Mouse (Mus musculus): ENCODE data around the gene Kcnh1.

- TF ChIP-seq POLR2A (IDR thresholded peaks at IDR 0.05; ENCODE audit: control insufficient read depth, low read depth, low read length) (no peak), CTCF (IDR thresholded peaks at IDR 0.05; ENCODE audit: control insufficient read depth, insufficient read depth, insufficient replicate concordance, low read depth, low read length) (no peak)
These were observed 312.3 kb downstream of the Kcnh1 start for GRCm38 (mm10) chr1:192502835-192503234.

All from testis, adult 2 months (tissue).